Mouse (Mus musculus) gastrocnemius, adult 8-10 months (tissue): ENCODE measurements around the gene Tm6sf1. TPM values are rescaled to one million over a fixed set of nuclear protein-coding genes. Genes with fewer than 3 reads are reported as not detected.
"Not testable (repeated sequence)": the region's sequence is repeated elsewhere in the genome, so short reads cannot be mapped to it uniquely, and the experiment has no call there.

Experiments used
- DNase-seq, 2 experiments: peaks; one replicate each; pipeline ENCODE4 v3.0.0; 2022; ENCODE audit warnings: low spot score in 2 of 2
- total RNA-seq, 4 experiments: library from RNA; stranded (reverse); gene quantifications; 2 replicates each; pipeline ENCODE4 v1.2.4; 2022

Tm6sf1 gene
- 1 to 10 TPM; 3.5 to 5.0 (median 4.4) TPM for total RNA-seq

GRCm38 (mm10) chr7:81858968-81859721 lies at the start of gene Tm6sf1:
Gene Tm6sf1, plus strand, starts transcription at chr7:81859001.
- DNase-seq = no peak

- DNase-seq = no peak
Measured at GRCm38 (mm10) chr7:81824906-81825305, 33.9 kb upstream of the Tm6sf1 start.

- no peak for DNase-seq
Measured at GRCm38 (mm10) chr7:81825381-81825780, 33.4 kb upstream of the Tm6sf1 start.

GRCm38 (mm10) chr7:81827806-81828667 lies 30.8 kb upstream of the Tm6sf1 start:
- DNase-seq = no peak

GRCm38 (mm10) chr7:81828681-81829378 lies 30.0 kb upstream of the Tm6sf1 start:
- DNase-seq = peak in 1 of 2 experiments; percentile 41

GRCm38 (mm10) chr7:81829379-81829894 lies 29.4 kb upstream of the Tm6sf1 start, which contains the start of gene Btbd1:
Gene Btbd1, minus strand, starts transcription at chr7:81829431.
- peak; percentile 65 to 77 for DNase-seq

DNA sequence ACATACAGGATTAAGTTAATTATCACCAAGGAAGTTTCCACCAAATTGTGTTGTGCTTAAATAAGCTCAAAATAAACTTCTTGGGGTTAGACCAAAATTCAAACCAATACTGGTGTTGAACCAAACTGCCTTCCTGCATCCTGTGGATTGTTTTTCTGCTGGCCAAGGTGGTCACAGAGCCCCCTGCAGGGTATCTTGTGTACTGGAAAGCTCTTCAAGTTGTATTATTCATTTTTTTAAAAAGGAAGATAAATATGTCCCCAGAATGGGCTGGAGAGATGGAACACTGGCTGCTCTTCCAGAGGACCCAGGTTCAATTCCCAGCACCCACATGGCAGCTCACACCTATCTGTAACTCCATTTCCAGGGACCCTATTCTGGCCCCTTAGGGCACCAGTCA lies 24.0 kb upstream of the Tm6sf1 start:
- no peak for DNase-seq

DNA sequence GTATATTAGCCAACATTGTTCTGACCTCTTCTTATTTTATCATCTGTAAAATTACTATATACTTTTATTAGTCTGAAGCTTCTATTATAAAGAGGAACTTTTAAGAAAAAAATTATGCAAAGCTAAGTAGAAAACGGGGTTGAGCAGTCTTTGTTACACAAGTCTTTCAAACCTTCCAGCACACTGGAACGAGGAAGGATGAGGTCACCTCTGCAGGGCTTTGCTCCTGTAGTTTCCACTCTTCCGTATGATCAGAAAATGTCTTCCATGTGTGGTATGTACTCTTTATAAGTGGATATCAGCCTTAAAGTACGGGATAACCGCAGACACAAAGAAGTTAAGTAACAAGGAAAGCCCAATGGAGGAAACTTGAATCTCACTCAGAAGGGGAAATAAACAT lies 23.4 kb upstream of the Tm6sf1 start:
- DNase-seq = no peak

GRCm38 (mm10) chr7:81837771-81838170 lies 21.0 kb upstream of the Tm6sf1 start:
- DNase-seq = not testable (repeated sequence)

GRCm38 (mm10) chr7:81839746-81840145 lies 19.1 kb upstream of the Tm6sf1 start:
- no peak for DNase-seq

DNA sequence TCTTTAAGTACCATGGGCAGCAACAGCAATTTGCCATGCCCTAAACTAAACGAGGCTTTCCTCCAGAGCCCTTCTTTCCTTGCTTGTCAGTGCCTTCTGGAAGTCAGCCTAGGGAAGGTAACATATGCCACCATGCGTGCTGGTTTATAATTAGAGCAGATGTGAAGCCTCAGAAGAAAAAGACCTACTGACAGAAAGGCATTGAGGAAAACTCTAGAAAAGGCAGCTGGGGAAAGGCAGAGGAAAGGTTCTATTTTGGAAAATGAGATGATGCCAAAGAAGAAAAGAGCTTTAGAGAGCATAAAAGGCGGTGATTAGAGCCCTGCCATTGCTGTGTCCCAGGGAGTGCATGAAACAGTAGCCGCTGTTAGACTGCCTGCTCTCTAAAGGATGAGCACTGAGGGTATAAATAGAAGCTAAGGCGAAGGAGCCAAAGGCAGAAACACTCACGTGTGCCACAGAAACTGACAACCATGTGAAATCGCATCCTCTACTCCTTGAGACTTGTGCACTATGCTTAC lies 18.1 kb upstream of the Tm6sf1 start:
- DNase-seq = no peak

DNA sequence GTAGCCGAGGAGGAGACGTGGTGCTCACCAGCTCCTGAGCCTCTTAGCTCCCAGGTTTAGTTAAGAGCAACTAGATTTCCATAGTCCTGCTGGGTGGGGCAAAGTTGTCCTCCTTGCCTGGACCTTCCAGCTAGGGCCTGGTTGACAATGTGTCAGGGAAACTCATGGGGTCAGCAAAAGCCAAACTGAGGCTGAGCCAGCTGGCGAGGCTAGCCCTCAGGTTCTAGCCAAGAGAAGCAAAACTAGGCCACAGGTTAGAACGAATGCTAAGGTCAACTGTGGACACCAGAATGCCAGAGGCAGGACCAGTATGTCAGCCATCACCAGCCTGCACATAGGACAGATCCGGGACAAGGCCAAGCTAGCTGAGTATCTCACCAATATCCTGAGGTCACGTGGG lies 17.4 kb upstream of the Tm6sf1 start:
- peak in 1 of 2 experiments; percentile 52 for DNase-seq

- no peak for DNase-seq
Measured at GRCm38 (mm10) chr7:81842141-81842540, 16.7 kb upstream of the Tm6sf1 start.

DNA sequence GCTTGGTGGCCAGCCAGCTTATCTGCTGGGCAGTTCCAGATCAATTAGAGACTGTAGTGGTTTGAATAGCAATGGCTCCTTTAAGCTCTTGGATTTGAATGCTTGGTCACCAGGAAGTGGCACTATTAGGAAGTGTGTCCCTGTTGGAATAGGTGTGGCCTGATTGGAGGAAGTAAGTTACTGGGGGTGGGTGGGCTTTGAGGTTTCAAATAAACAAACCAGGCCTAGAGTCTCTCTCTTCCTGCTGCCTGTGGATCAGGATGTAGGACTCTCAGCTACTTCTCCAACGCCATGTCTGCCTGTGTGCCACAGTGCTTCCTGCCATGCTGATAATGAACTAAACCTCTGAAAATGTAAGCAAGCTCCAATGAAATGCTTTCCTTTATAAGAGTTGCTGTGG lies 15.8 kb upstream of the Tm6sf1 start:
- DNase-seq = no peak

DNA sequence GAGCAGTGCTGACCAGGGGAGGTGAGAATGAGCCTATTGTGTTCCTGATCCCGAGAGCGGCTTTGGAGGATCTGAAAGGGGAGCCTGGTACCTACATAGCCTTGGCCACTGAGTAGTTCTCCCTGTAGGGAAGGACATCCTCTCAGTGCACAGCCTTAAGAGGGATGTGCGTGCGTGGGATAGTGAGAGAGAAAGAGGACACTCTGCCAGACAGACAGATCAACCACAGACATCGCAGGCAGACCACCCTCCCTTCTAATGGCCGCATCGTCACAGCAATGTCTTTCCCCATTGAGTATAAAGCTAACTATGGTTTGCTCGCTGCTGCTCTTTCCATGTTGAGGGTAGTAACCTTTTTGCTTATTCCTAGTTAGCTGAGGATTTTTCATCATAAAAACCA lies 14.9 kb upstream of the Tm6sf1 start:
- no peak for DNase-seq

GRCm38 (mm10) chr7:81844801-81845200 lies 14.0 kb upstream of the Tm6sf1 start:
- DNase-seq = no peak

DNA sequence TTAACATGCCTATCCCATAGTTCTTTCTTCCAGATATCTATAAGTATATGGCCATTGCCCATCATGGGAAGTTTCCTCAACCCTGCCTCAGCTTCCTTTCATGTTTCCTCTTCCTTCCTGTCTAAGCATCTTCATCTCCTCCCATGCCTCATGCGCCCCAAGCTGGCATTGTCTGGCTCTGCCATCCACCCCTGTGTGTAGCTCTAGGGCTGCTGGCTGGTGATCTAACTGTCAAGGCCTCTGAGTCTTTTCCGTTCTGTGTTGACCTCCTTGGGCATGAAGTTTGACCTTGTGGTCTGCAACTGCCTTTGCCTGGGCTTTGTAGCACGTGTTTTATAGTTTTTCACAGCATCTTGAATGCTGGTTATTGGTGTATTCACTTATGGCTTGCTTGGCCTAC lies 13.5 kb upstream of the Tm6sf1 start:
- DNase-seq = no peak

GRCm38 (mm10) chr7:81846008-81846407 lies 12.8 kb upstream of the Tm6sf1 start:
- DNase-seq = no peak

DNA sequence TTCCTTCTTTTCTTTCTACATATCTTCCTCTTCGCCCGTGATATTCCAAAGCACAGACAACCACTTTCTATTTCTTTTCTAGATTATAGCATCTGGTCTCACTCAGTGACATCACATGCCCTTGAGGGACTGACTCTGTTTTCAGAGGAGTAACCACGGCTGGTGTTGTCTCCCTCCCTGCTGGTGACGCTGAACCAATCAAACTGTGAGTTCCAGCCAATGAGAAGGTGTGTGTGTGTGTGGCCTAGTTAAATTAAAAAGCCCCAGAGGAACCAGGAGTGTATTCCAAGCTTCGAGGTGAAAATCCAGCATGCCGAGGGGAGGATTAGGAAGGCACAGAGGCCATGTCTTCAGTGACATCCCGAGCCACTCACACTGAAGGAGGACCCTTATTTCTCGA lies 11.8 kb upstream of the Tm6sf1 start:
- DNase-seq = no peak

DNA sequence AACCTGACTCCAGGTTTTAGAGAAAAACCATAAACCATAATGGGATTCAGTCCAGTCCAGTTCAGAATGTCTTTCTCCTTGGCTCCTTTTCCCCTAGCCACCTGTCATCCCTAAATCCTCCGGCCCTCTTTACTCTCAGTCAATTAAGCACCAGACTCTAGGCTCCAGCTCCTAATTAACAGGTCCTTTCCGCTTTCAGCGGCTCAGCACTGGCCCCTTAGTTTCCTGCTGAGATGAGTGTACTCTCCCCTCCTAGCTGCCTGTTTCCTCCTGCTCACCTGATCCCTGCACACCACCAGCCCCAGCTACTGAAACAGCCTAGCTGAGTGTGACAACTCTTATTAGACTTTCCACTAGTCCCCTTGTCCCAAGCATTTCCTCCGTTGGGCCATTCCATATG lies 11.0 kb upstream of the Tm6sf1 start:
- no peak for DNase-seq

DNA sequence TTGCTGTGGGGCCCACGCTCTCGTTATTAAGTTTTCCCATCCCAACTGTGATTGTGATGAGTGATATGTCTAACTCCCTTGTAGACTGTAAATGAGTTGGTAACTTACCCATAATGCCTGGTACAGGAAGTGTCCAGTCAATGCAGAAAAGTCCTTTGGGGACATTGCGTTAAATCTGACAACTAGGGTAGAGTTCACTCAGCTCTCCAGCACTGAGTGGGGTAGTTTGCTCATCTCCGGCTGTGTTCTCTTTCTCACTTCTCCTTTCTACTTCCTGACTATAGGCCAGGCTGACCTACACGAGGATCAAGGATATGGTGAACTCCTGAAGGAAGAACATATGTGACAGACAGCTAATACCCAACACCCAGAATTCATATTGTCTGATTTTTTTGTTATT lies 9.6 kb upstream of the Tm6sf1 start:
- DNase-seq = no peak
